Mouse (Mus musculus) layer of hippocampus, adult 2 months (tissue): ENCODE measurements around the gene Nrde2. TPM values are rescaled to one million over a fixed set of nuclear protein-coding genes. Genes with fewer than 3 reads are reported as not detected.
A peak's percentile ranks its signal among the peaks of the same experiment; 100 is the strongest.

ENCODE experiments used
- DNase-seq, 2 experiments: peaks; one replicate each; pipeline ENCODE4 v3.0.0; 2022; ENCODE audit warnings: low spot score in 2 of 2
- H3K27ac ChIP-seq: fragments of 200-600 bp; 2 replicates; pipeline ENCODE4 v1.8.1; 2022
- H3K4me3 ChIP-seq: fragments of 200-600 bp; 2 replicates; pipeline ENCODE4 v1.8.1; 2022; ENCODE audit warnings: mild to moderate bottlenecking
- CTCF ChIP-seq: fragments of 200-600 bp; conservative IDR thresholded peaks from 2 replicates; pipeline ENCODE4 v1.8.1; 2022; ENCODE audit warnings: antibody characterized with exemption, mild to moderate bottlenecking, moderate library complexity
- total RNA-seq, 2 experiments: library from RNA; stranded (reverse); gene quantifications; 2 replicates each; pipeline ENCODE4 v1.2.3; 2021

Gene Nrde2
- total RNA-seq, 2 experiments from 2014 or later = 23.8 to 24.3 TPM

DNA sequence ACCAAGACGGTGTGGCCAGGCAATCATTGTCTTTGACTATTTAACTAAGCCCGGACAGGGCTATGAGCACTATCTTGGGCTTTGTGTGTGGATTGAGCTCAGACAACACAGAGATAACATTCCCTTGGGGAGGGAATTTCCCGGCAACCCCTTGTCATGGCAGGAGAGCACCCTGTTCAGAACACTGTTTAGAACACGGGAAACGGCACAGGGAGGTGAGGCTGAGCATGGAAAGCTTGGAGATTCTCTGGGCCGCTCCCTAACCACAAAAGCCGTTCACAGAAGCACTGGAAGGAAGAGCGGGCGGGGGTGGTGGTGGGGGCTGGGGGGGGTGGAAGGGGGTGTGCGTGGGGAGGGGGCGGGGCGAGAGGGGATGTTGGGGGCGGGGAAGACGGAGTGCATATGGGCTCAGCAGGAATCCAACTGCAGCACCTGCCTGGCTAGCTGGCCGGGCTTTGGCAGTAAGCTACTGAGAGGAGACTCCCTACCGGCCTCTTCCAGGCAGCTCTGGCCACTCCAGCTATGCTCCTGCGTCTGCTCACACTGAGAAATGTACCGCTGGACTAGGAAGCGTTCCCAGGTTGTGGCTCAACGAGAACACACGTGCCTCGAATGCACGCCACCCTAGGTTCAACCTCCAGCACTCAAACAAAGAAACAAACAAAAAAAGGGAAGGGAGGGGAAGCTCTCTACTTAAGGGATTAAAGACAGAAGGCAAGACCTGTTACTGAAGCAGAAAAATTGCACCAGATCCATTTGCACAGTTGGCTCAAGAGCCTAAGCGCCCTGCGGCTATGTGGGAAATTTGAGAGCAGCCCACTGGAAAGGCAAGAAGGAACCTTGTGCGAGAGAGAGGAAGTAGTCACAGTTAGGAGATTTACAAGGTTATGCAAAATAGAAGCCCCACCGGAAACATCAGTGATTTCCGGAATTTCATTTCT is 8.7 kb upstream of the Nrde2 start:
- TF ChIP-seq CTCF = no peak
- DNase-seq = no peak
- Histone ChIP-seq H3K4me3 (peak overlapping the region; percentile 30; the same call in 1 of the 2 replicates), H3K27ac (peak overlapping the region; percentile 55)

- Histone ChIP-seq H3K4me3 (no peak overlapping the region), H3K27ac (peak overlapping the region; percentile 36)
- no peak for DNase-seq
- TF ChIP-seq CTCF = no peak
Measured at GRCm38 (mm10) chr12:100167502-100167901, 8.0 kb upstream of the Nrde2 start.

DNA sequence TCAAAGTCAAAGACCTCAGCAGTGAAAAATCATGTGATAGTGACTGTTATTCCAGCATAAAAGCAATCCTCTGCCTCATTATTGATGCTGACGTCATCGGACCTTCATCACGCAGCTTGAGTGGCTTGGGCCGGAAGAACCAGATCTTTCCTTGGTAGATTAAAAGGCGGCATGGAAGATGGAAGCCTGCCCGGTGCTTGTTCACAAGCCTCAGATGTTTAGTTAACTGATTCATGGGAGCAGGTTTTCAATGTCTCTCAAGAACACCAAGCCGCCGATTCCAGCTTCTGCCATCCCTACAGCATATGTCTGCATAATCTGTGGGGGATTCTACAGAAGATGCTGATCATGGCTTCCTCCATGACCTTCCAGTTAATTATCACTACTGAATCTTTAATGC is 7.5 kb upstream of the Nrde2 start:
- H3K27ac ChIP-seq = peak overlapping the region; percentile 36
- no peak for TF ChIP-seq CTCF
- DNase-seq = peak; percentile 38 to 79
- H3K4me3 ChIP-seq = no peak overlapping the region

GRCm38 (mm10) chr12:100166177-100166576 is 6.7 kb upstream of the Nrde2 start:
- TF ChIP-seq CTCF = peak; percentile 87
- no peak overlapping the region for H3K4me3 ChIP-seq
- DNase-seq = peak; percentile 64 to 78
- H3K27ac ChIP-seq = peak overlapping the region; percentile 36; the same call in 1 of the 2 replicates

DNA sequence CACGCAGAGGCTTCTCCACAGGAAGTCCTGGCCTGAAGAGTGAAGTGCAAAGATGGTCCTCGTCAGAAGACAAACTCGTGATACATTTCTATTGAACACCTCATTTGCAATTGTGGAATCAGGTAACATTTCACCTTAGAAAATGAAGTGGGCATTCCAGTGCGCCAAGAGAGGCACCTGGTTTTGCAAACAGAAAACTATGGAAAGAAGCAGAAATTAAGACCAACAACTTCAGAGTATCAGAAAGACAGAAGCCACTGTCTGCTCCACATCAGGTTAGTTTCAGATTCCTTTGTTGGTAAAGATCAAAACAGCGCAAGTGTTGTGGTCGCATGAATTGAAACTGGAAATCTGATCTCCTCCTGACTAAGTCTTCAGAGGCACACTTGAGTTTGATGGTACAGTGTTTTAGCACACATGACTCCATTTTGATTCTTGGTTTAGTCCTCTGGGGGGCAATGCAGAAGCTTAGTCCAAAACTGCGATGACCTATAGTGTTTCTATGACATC is 5.6 kb upstream of the Nrde2 start:
- no peak for TF ChIP-seq CTCF
- no peak overlapping the region for H3K4me3 ChIP-seq
- DNase-seq = no peak
- H3K27ac ChIP-seq = no peak overlapping the region

- H3K4me3 ChIP-seq = no peak overlapping the region
- peak overlapping the region; percentile 70 for H3K27ac ChIP-seq
- DNase-seq = no peak
- no peak for TF ChIP-seq CTCF
Measured at GRCm38 (mm10) chr12:100152466-100152865, 7.0 kb downstream of the Nrde2 start.

DNA sequence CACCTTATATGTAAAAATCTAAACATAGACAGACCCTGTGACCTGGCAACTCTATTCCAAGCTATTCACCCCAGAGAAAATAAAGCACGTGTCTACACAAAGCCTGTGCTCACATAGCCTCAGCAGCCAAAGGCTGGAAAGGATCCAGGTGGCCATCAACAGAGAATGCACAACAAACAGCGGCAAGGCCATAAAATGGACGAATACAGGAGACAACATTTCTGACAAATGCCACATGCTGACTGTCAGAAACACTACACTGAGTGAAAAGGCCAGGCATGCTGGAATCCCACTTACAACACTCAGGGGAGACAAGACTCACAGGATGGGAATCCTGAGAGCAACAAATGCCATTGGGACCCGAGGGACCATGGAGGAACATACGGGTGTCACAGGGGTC is 15.2 kb downstream of the Nrde2 start:
- no peak for DNase-seq
- H3K4me3 ChIP-seq = no peak overlapping the region
- H3K27ac ChIP-seq = peak overlapping the region; percentile 63
- TF ChIP-seq CTCF = no peak

GRCm38 (mm10) chr12:100143737-100144136 is 15.7 kb downstream of the Nrde2 start:
- no peak for DNase-seq
- H3K27ac ChIP-seq = peak overlapping the region; percentile 63
- no peak for TF ChIP-seq CTCF
- no peak overlapping the region for H3K4me3 ChIP-seq

DNA sequence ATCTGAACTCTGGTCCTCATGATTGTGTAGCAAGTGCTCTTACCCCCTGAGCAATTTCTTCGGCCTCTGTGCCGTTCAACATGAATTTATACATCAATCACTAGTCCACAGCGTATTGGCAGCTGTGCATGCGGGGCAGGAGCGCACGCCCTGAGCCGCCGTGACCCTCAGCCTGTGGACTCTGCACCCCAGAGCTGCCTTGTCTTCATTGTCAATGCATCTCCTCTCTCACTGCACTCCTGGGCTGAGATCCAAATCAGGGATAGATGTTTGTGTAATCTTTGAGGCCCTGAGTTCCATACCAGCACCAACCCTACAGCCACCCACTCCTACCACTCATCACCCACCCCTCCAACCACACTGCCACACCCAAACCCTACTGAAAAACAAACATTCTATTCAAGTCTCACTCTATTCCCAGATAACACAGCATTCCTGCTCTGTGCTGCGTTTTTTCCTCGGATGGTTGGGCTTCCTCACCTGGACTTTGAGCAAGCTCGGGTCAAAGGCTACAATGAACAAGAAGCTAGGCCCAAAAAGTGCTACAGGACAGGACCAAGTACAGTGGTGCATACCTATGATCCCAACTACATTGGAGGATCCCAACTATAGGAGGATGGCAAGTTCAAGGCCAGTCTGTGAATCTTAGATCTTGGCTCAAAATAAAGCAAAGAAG is 16.5 kb downstream of the Nrde2 start:
- TF ChIP-seq CTCF = no peak
- no peak for DNase-seq
- Histone ChIP-seq H3K27ac (no peak overlapping the region), H3K4me3 (no peak overlapping the region)

- Histone ChIP-seq H3K27ac (no peak overlapping the region), H3K4me3 (no peak overlapping the region)
- no peak for DNase-seq
- no peak for TF ChIP-seq CTCF
Measured at GRCm38 (mm10) chr12:100135117-100135516, 24.3 kb downstream of the Nrde2 start.

- DNase-seq = no peak
- no peak for TF ChIP-seq CTCF
- peak overlapping the region; percentile 32; the same call in 1 of the 2 replicates for H3K4me3 ChIP-seq
- peak overlapping the region; percentile 78 for H3K27ac ChIP-seq
Measured at GRCm38 (mm10) chr12:100134395-100134936, 25.0 kb downstream of the Nrde2 start.

DNA sequence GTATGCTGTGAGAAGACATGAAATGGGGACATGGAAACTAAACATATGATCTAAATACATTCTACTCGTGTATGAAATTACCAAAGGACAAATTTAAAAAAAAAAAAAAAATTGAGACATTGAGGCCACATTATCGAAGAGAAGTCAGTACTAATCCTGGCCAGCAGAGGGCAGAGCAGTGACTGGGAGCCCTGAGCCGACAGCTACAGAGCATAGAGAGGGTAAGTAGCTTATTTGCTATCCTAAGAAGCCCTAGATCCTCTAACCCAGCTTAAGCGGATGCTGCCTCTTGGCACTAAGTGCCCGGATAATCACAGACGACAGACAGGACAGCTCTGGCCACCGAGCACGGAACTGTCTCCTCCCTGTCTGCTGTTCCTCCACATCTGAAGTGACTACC is 27.8 kb downstream of the Nrde2 start:
- DNase-seq = peak; percentile 58 to 77
- Histone ChIP-seq H3K27ac (peak overlapping the region; percentile 52), H3K4me3 (no peak overlapping the region)
- TF ChIP-seq CTCF = peak; percentile 93

DNA sequence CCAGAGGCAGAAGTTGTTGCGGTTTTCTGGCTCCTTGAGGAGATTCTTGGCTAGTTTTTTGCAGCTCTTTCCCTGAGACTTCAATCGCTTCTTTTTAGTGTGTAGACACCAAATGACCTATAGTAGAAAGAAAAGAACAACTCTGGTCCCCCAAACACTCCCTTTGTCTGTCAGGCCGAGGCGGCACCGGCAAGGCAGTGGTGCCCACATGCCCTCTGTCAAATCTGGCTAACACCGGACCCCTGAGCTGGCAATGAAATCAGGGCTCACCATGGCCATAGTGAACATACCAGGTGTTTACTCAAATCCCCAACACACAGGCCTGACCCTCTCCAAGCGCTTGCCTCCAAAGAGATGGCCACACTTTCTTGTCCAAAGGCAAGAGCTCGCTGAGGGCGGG is 28.3 kb downstream of the Nrde2 start:
- Histone ChIP-seq H3K27ac (peak overlapping the region; percentile 3; the same call in 1 of the 2 replicates), H3K4me3 (no peak overlapping the region)
- TF ChIP-seq CTCF = no peak
- no peak for DNase-seq
